Mouse (Mus musculus): Measurements from ENCODE around the gene Bricd5. TPM values are rescaled to one million over a fixed set of nuclear protein-coding genes. Genes with fewer than 3 reads are reported as not detected.

Gene Bricd5
- polyA plus RNA-seq, 1 experiment from 2014 or later: 0.77 TPM

- Histone ChIP-seq H3K4me1 (replicated peaks) (peaks cover 30% of the 10 kb centered on the region), H3K9ac (peak overlapping the region; percentile 86), H3K9me3 (no peaks in the 10 kb centered on the region), H3K4me2 (peak overlapping the region; percentile 58), H3K4me3 (peak overlapping the region; percentile 86), H3K36me3 (peaks cover 30% of the 10 kb centered on the region), H3K27me3 (no peaks in the 10 kb centered on the region), H3K27ac (replicated peaks) (peak overlapping the region; percentile 99; the same call in 1 of the 2 replicates)
- peak; percentile 21; the same call in 1 of the 2 replicates for ATAC-seq (ENCODE audit: low FRiP score, low read depth)
- WGBS: 48% methylated on average over 11 of the region's 11 CpGs
Observed at GRCm38 (mm10) chr17:24477985-24478600, 4.4 kb downstream of the Bricd5 start.

GRCm38 (mm10) chr17:24478663-24479380 lies 5.1 kb downstream of the Bricd5 start, which contains the start of gene Mlst8:
Mlst8 (minus strand) TSS chr17:24479078.
- peak; percentile 94 for ATAC-seq (ENCODE audit: low FRiP score, low read depth)
- peak within 1 kb of the TSS; percentile 99 for H3K27ac ChIP-seq (replicated peaks)
- H3K4me3 ChIP-seq: peak within 1 kb of the TSS; percentile 86
- WGBS: under 1% methylated on average over 48 of the region's 48 CpGs
- H3K9ac ChIP-seq: peak within 1 kb of the TSS; percentile 86
- H3K36me3 ChIP-seq: peaks cover 30% of the 10 kb centered on the region
- H3K4me2 ChIP-seq: peak within 1 kb of the TSS; percentile 58
- H3K27me3 ChIP-seq: no peaks in the 10 kb centered on the region
- H3K4me1 ChIP-seq (replicated peaks): peaks cover 28% of the 10 kb centered on the region
- no peaks in the 10 kb centered on the region for H3K9me3 ChIP-seq

GRCm38 (mm10) chr17:24479431-24479830 lies 5.7 kb downstream of the Bricd5 start:
- H3K4me1 ChIP-seq (replicated peaks): peaks cover 22% of the 10 kb centered on the region
- 29% methylated on average over 1 of the region's 1 CpGs for WGBS
- H3K36me3 ChIP-seq: peaks cover 24% of the 10 kb centered on the region
- no peaks in the 10 kb centered on the region for H3K27me3 ChIP-seq
- H3K4me2 ChIP-seq: peak overlapping the region; percentile 58
- ATAC-seq (ENCODE audit: low FRiP score, low read depth): no peak
- peak overlapping the region; percentile 66 for H3K27ac ChIP-seq (replicated peaks)
- no peak overlapping the region for H3K9ac ChIP-seq
- no peaks in the 10 kb centered on the region for H3K9me3 ChIP-seq
- H3K4me3 ChIP-seq: peak overlapping the region; percentile 86

- no peak overlapping the region for H3K27ac ChIP-seq (replicated peaks)
- H3K36me3 ChIP-seq: peaks cover 17% of the 10 kb centered on the region
- WGBS: 40% methylated on average over 3 of the region's 3 CpGs
- no peak overlapping the region for H3K4me3 ChIP-seq
- no peak for ATAC-seq (ENCODE audit: low FRiP score, low read depth)
- H3K4me1 ChIP-seq (replicated peaks): peaks cover 20% of the 10 kb centered on the region
- no peaks in the 10 kb centered on the region for H3K27me3 ChIP-seq
- no peak overlapping the region for H3K9ac ChIP-seq
- no peaks in the 10 kb centered on the region for H3K9me3 ChIP-seq
- H3K4me2 ChIP-seq: no peak overlapping the region
Observed at GRCm38 (mm10) chr17:24480201-24480826, 6.6 kb downstream of the Bricd5 start.

- H3K36me3 ChIP-seq: peaks cover 7% of the 10 kb centered on the region; the same call in 1 of the 2 replicates
- H3K27me3 ChIP-seq: no peaks in the 10 kb centered on the region
- 95% methylated on average over 20 of the region's 20 CpGs for whole genome bisulfite sequencing
- ATAC-seq (ENCODE audit: low FRiP score, low read depth): no peak
- no peak overlapping the region for H3K9ac ChIP-seq
- peaks cover 26% of the 10 kb centered on the region for H3K4me1 ChIP-seq (replicated peaks)
- H3K4me3 ChIP-seq: no peak overlapping the region
- no peak overlapping the region for H3K27ac ChIP-seq (replicated peaks)
- no peaks in the 10 kb centered on the region for H3K9me3 ChIP-seq
- H3K4me2 ChIP-seq: no peak overlapping the region
Observed at GRCm38 (mm10) chr17:24481027-24481815, 7.5 kb downstream of the Bricd5 start.

- no peak overlapping the region for H3K27ac ChIP-seq (replicated peaks)
- H3K4me2 ChIP-seq: no peak overlapping the region
- H3K27me3 ChIP-seq: no peaks in the 10 kb centered on the region
- no peak overlapping the region for H3K4me3 ChIP-seq
- whole genome bisulfite sequencing: 64% methylated on average over 3 of the region's 3 CpGs
- no peak overlapping the region for H3K9ac ChIP-seq
- ATAC-seq (ENCODE audit: low FRiP score, low read depth): no peak
- peaks cover 26% of the 10 kb centered on the region for H3K4me1 ChIP-seq (replicated peaks)
- H3K36me3 ChIP-seq: no peaks in the 10 kb centered on the region
- H3K9me3 ChIP-seq: no peaks in the 10 kb centered on the region
Observed at GRCm38 (mm10) chr17:24483495-24483894, 9.8 kb downstream of the Bricd5 start.

GRCm38 (mm10) chr17:24485090-24485860 lies 11.6 kb downstream of the Bricd5 start:
- Histone ChIP-seq H3K27me3 (no peaks in the 10 kb centered on the region), H3K36me3 (no peaks in the 10 kb centered on the region), H3K4me3 (no peak overlapping the region), H3K9ac (peak overlapping the region; percentile 15; the same call in 1 of the 2 replicates), H3K9me3 (no peaks in the 10 kb centered on the region), H3K4me1 (replicated peaks) (peaks cover 31% of the 10 kb centered on the region), H3K27ac (replicated peaks) (peak overlapping the region; percentile 74), H3K4me2 (peak overlapping the region; percentile 12; the same call in 1 of the 2 replicates)
- WGBS: 42% methylated on average over 11 of the region's 11 CpGs
- ATAC-seq (ENCODE audit: low FRiP score, low read depth): no peak

- peak within 1 kb of the TSS; percentile 97 for H3K9ac ChIP-seq
- under 1% methylated on average over 43 of the region's 45 CpGs for WGBS
- peak within 1 kb of the TSS; percentile 76 for H3K4me2 ChIP-seq
- H3K36me3 ChIP-seq: no peaks in the 10 kb centered on the region
- peak within 1 kb of the TSS; percentile 90 for H3K4me3 ChIP-seq
- H3K27me3 ChIP-seq: no peaks in the 10 kb centered on the region
- peaks cover 41% of the 10 kb centered on the region for H3K4me1 ChIP-seq (replicated peaks)
- peak within 1 kb of the TSS; percentile 97 for H3K27ac ChIP-seq (replicated peaks)
- no peaks in the 10 kb centered on the region for H3K9me3 ChIP-seq
- ATAC-seq (ENCODE audit: low FRiP score, low read depth): peak; percentile 68
Observed at GRCm38 (mm10) chr17:24488186-24488661, 14.5 kb downstream of the Bricd5 start, which contains the start of gene Caskin1. Caskin1 (plus strand) TSS chr17:24488601.

GRCm38 (mm10) chr17:24488662-24489264 lies 15.1 kb downstream of the Bricd5 start:
- whole genome bisulfite sequencing: under 1% methylated on average over 56 of the region's 81 CpGs
- peak overlapping the region; percentile 97 for H3K9ac ChIP-seq
- H3K27ac ChIP-seq (replicated peaks): peak overlapping the region; percentile 97
- peak overlapping the region; percentile 90 for H3K4me3 ChIP-seq
- H3K4me2 ChIP-seq: peak overlapping the region; percentile 76
- peak; percentile 77 for ATAC-seq (ENCODE audit: low FRiP score, low read depth)
- H3K27me3 ChIP-seq: no peaks in the 10 kb centered on the region
- H3K9me3 ChIP-seq: no peaks in the 10 kb centered on the region
- H3K4me1 ChIP-seq (replicated peaks): peaks cover 41% of the 10 kb centered on the region
- H3K36me3 ChIP-seq: no peaks in the 10 kb centered on the region

- WGBS: 11% methylated on average over 19 of the region's 19 CpGs
- peak overlapping the region; percentile 97 for H3K9ac ChIP-seq
- peaks cover 41% of the 10 kb centered on the region for H3K4me1 ChIP-seq (replicated peaks)
- H3K36me3 ChIP-seq: no peaks in the 10 kb centered on the region
- no peaks in the 10 kb centered on the region for H3K9me3 ChIP-seq
- H3K4me3 ChIP-seq: peak overlapping the region; percentile 90
- H3K27ac ChIP-seq (replicated peaks): peak overlapping the region; percentile 97
- no peaks in the 10 kb centered on the region for H3K27me3 ChIP-seq
- peak overlapping the region; percentile 76 for H3K4me2 ChIP-seq
- ATAC-seq (ENCODE audit: low FRiP score, low read depth): peak; percentile 52
Observed at GRCm38 (mm10) chr17:24489265-24490030, 15.8 kb downstream of the Bricd5 start.
